Mouse (Mus musculus) lung, postnatal 14 days (tissue): Measurements from ENCODE around the gene Cables2.

Experiments used
- DNase-seq: peaks from one replicate; pipeline ENCODE4 v3.0.0; 2021

The Cables2 gene

DNA sequence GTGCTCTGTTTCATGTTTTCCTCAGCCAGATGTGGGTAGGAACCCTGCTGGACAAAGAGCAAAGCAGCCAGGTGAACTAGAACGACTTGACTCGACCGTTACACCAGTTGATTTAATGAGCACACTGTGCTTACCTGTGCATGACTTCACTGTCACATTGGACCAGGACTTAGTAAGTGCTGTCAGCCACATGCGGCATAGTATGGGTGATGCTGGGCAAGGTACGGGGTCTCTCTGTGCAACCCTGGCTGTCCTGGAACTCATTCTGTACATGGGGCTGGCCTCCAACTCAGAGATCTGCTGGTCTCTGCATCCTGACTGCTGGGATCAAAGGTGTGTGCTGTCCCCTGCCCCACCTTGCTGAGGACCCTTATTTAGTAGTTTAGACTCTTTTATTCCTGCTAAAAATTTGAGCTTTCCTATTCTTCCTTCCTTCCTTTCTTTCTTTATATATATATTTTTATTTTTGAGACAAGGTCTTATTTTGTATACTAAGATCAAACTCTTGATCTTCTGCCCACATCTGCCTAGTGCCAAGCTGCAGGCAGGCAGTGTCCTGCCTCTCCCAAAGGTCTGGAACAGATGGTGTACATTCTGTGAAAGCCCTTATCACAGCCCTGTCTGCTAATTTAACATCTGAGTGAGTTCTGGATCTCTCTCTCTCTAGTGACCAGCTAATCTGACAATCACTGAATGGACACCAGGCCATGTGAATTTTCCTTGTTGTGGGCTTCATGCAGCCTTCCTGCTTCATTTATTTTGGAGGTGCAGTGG is 18.7 kb downstream of the Cables2 start:
- DNase-seq = no peak

DNA sequence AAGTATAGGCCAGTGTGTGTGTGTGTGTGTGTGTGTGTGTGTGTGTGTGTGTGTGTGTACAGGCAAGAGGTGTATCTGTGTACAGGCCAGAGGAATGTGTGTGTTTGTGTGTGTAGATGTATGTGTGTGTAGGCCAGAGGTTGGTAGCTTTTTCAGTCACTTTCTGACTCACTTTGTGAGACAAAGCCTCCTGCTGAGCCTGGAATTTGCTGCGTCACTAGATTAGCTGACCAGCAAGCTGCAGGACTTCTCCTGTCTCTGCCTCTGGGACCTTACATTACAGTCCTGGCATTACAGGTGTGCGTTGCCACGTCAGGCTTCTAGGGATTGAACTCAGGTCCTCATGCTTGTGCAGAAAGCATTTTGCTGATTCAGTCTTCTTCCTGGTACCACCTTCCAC is 21.5 kb downstream of the Cables2 start:
- no peak for DNase-seq

DNA sequence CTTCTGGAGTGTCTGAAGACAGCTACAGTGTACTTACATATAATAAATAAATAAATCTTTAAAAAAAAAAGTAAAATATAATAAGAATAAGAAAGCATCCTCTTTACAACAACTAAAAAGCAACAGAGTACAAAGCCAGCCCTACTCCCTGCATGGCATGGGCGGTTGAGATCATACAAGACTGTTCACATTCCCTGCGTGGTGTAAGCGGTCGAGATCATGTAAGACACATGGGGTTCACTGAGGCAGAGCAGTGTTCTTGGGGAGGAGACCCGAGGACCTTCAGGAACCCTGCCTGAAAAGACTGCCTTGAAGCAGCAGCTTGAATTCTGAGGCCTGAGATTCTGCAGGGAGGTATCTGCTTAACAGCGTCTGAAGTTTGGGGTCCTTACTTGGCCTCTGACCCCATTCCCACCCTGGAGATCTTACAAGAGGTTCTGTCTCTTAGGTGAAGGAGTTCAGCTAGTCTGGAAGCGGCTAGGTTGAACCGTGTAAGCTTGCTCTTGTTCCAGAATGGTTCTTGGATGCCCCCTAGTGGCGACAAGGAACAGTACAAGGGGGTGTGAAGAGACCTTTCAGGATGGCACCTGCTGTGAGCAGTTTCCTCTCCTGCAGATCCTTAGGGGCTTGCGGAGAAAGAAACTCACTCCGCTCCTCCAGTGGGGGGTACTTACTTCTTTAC is 22.2 kb downstream of the Cables2 start:
- peak; percentile 86 for DNase-seq

DNA sequence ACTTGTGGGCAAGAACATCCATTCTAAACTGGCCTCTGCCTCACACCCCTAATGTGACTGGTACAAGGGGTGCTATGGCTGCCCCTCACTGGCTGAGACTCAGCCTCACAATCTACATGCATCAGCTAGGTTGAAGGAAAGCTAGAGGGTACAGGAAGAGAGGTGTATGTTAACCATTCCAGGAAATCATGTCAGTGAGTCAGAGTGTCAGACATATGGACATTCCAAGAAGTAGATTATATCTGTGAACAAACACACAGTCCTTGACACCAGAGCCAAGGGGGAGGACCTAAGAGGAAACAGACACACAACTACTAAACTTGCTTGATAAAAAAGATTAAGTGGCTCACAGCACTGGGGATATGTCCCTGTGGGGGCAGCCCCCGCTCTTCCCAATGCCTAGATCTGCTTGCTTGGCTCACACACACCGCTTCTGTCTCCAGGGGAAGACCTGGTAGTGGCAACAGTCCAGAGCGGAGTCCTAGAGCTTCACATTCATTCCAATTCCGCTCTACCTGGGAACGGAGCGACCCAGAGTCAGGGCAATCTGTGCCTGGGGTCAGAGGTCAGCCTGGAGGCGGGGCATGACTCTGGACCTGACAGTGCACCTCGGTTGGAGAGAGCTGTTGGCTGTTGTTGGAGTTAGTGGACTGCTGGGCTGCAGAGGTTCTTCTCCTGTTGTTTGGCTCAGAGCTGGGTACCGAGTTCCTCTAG is 24.2 kb downstream of the Cables2 start:
- no peak for DNase-seq

DNA sequence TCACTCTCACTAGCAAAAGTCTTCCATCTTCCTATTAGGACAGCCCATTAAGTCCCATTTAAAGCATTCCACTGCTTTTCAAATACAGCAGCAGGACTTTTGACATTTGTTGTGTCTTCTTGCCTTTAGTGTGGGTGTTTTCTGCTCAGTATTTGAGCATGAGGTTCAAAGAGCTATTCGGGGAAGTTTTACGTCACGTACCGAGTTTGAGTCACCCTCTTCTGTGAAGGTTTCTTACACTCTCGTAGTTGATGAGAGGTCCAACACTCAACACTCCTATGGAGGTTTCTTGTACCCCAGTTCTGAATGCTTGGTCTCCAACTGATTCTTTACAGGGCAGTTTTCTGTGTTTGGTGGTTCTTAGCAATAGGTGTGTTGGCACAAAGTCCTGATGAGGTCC is 25.4 kb downstream of the Cables2 start:
- DNase-seq = no peak

DNA sequence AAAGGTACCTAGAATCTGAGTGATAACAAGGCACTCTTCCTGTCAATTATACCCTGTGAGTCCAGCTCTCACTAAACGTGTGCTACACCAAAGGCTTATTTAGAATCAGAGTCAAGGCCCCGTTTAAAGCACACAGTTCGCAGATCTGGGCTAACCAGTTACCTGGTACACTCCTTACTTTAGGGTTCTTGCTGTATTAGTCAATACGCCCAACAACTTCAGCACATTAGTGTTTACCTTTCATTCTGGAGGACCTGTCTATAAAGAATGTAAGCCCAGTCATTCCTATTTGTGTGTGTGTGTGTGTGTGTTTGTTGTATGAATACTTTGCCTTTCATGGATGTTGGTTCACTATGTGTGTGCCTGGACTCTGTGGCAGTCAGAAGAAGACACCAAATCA is 30.2 kb downstream of the Cables2 start:
- DNase-seq = no peak

DNA sequence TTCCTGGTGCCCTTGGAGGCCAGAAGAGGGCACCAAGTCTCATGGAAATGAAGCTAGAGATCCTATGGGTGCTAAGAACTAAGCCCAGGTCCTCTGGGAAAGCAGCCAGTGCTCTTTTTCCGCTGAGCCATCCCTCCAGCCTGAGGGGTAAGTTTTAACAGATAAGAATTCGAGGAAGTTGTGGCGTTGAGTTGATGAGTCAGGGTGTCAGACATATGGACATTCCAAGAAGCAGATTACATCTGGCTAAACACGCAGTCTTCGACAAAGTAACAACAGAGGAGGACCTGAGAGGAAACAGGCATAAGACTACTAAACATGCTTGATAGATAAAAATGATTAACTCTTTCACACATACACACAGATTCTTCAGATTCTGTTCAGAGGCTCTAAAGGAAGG is 34.7 kb downstream of the Cables2 start:
- no peak for DNase-seq

DNA sequence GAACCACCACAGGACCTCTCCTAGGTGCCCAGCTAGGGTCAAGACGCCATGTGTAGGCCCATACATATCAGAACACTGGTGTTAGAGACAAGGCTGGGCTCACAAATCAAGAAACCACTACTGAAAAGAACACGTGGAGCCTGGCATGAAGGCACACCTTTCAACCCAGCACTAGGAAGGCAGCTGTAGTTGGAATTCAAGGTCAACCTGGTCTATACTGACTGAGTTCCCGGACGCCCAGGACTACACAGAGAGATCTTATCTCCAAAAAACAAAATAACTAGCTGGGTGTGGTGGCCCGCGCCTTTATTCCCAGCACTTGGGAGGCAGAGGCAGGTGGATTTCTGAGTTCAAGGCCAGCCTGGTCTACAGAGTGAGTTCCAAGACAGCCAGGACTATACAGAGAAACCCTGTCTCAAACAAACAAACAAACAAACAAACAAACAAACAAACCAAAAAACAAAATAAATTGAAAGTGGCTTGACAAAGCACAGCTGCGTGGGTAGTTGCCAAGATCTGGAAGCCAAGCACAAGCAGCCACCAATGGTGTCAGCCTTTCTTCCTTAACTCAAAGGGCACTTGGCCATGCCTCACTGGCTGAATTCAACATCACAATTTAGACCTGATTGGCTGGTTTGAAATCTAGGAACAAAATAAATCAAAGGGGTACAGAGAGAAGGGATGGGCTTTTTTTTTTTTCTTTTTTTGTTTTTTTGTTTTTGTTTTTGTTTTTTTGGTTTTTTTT is 35.5 kb downstream of the Cables2 start:
- no peak for DNase-seq

DNA sequence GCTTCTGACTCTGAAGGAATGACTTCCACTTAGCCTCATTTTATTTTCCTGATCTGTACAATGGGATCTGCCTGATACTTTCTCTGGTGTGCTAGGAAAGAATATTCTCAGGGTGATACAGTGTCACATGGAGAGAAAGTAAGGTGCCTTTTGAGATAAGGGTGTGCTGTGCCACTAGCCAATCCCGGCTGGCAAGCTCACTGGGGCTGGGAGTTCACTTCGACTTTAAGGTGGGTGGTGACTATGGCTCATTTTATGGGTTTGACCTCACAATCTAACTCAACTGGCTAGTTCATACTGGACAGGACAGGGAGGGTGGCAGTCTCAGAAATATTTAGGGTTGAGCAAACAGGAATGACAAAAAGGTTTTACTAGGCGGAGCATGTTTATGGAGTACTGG is 36.4 kb downstream of the Cables2 start:
- no peak for DNase-seq

DNA sequence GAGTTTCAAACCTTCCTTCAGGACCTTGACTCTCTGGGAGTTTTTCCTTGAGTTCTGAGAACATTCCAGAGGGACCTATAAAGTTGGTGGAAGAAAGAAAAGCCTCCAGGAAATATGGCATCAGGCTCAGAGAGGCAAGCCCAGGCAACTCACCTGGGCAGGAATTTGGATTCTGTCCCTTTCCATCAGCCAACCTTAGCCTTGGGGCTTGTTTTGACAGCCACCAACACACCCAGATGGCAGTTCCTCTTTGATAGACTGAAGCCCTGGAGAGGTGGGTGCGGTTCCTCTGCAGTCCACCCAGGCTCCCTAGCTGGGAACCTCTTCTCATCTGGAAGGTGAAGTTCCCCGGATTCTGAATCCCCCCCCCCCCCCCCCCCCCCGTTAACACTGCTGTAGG is 36.8 kb downstream of the Cables2 start:
- DNase-seq = no peak

DNA sequence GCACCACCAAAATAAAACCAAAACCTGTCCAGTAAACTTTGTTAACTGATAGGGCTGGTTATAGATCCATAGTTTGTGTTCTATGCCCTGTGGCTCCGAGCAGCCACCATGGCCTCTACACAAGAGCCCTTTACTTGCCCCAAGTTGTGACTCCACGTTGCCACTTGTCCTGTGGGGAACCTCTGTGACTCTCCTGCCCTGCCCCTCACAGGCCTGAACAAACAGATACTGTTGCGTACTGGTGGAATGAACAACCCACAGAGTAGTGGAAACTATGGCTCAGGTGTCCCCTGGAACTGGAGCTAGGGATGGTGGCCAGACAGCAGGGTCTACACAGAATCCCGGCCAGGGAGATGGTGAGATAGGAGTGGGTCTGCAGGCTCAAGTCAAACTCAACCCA is 37.5 kb downstream of the Cables2 start:
- DNase-seq = no peak

DNA sequence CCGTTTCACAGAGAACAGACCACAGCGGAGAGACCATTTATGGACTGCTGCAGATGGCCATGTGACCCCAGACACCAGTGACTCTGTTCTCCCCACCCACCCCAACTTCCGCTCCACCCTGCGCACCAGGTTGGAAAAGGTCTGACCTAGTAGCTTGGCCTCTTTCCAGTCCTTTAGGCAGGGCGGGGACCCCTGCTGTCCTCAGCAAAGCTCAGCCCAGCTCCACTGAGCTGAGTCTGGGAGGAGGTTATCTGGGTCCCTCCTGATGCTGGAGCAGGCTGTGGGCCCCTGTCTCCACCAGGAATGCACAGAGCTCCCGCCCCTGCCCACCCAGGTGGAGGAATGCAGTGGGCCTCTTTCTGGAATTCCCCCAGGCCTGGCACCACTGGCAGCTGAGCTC is 38.3 kb downstream of the Cables2 start:
- DNase-seq = no peak

DNA sequence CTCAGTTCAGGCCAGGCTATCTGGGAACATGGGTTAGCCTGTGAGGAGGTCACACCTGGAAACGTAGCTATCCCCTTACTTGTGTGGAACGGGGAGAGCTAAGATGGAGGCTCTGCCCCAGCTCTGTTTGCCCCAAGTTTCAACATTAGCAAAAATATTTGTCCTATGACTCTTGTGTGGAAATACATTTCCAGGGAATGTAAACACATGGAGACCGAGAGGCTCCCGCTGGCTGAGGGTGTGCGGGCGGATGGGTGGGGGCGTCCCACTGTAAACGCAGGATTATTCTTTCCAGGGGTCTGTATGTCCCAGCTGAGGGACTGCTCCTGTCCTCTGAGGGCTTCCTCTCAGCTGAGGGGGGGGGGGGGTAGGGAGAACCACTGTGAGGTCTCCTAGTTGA is 38.9 kb downstream of the Cables2 start:
- DNase-seq = no peak

DNA sequence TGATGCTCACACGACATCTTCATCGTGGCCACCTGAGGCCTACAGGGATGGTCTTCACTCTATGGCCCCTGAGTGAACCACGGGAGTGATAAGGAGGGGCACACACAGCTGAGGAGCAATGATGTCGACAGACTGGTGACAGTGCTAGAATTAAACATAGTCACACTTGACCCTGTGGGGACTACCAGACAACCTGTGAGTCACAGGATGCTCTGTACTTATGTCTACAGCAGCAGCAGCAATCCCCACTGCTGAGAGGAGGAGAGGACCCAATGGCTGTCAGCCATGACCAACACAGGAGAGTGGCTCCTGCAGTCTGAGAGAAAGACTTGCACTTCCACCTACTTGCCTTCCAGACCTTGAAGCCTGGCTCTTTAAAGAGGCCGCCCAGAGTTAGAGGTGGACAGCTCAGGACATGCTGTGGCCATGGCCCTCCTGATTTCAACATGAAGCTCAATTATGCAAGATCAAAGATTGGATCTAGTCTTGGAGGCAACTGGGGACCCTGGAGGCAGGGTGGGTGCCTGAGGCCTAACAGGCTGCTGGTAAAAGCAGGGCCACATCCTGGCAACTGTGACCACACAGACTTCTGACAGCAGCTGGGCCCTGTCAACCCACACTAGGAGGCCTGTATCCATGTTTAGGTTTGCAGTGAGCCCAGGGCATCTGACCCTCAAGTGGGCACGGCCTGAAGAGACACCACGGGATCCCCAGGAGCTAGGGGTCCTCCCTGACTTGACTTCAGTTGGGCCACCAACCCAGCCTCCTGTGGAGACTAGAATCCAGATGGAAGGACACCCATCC is 40.0 kb downstream of the Cables2 start:
- no peak for DNase-seq

DNA sequence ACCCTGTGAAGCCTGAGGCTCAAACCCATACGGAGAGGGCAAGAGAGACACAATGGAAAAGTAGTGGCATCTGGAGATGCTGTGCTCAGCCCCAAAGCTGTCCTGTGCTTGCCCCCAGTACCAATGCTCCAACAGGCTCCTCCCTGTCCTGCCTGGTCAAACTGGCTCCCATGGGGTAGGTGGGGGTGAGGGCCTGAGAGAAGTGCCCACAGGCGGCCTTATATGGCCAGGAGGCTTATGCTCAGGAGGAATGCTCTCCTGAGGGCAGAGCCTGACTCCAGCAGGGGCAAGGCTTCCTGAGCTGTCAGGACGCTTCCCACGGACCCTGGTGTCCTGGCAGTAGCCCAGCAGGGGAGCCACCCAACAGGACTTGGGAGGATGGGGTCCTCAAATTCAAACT is 42.8 kb downstream of the Cables2 start:
- no peak for DNase-seq

DNA sequence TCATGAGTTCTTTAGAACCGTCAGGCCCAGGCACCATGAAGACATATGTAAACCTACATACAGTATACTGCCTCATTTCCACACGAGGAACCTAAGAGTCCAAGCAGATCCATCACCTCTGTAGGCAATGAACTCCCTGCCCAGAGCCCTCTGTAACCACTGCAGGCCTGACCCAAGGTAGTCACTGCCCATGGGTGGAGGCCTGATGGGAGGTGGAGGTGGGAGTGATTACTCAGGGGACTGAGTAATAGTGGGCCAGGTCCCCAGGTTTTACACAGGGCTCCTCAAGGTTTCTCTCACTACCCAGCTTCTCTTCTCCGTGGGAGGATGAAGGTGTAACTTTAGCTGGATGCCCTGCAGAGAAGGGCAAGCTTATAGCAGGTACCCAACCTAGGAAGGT is 44.2 kb downstream of the Cables2 start:
- no peak for DNase-seq

DNA sequence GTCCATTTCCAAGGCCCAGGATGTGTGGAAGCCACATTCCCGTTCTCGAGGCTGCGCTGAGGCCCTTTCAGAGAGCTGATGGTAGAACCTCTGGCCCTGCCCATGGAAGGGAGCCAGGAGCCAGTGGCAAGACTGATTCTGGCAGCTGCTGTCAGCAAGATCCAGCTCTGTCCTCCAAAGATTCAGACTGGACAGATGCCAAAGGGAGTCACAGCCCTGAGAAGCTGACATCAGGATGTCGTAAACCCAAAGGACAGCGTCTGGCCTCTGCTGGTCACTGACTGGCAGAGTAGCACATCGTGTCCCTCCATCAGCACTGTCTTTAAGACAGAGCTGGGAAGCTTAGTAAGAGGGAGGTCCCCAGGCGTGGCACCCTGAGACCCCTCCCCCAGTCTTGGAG is 44.7 kb downstream of the Cables2 start:
- DNase-seq = peak; percentile 71

DNA sequence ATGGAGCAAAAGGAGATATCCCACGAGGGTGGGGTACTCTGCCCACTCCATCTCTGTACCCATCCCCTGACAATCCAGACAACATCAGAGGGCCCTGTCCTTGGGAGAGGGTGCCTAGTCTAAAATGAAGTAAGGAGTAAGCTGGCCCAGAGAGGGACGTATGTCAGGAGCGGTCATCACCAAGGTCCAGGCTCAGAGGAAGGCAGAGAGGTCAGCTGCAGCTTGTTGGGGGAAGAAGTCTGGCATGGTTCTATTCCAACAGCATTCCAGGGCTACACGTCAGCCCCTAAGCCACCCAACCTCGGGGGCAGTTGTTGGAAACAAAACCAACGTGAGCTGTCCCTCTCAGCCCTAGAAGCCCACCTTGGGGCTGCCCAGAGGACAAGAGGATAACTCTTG is 45.2 kb downstream of the Cables2 start:
- DNase-seq = no peak

DNA sequence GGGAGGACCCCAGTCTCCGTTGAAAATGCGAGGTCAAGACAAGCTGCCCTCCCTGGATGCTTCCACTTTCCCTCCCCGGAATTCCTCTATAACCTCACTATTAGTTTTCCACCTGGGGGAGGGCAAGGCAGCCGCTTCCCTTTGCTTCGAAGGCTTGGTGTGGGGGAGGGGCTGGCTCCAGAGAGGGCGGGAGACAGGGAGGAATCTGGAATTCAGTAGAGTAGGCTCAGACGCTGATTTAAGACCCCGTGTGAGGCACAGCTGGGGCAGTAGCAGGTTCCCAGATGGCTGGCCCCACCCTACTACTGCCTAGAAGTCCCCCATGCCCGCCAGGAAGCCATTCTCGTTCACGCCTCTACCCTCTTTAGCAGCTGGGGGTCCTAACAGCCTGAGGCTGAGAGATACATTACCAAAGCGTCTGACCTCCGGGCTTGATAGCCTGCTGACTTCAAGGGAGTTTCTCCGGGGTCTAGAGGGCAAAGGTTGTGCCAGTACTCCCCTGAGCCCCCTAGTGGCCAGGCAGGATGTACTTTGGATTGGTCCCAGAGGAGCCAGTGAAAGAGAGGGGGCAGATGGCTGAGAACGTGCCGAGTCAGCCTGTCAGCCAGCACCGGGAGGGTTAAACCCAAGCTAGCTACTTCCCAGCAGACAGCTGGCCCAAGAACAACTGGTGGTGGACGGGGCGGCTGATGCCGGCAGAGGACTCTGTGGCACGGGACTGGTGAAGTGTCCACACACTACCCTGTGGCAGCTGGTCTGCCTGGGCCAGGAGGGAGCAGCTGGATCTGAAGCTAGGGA is 45.8 kb downstream of the Cables2 start:
- DNase-seq = peak; percentile 73

DNA sequence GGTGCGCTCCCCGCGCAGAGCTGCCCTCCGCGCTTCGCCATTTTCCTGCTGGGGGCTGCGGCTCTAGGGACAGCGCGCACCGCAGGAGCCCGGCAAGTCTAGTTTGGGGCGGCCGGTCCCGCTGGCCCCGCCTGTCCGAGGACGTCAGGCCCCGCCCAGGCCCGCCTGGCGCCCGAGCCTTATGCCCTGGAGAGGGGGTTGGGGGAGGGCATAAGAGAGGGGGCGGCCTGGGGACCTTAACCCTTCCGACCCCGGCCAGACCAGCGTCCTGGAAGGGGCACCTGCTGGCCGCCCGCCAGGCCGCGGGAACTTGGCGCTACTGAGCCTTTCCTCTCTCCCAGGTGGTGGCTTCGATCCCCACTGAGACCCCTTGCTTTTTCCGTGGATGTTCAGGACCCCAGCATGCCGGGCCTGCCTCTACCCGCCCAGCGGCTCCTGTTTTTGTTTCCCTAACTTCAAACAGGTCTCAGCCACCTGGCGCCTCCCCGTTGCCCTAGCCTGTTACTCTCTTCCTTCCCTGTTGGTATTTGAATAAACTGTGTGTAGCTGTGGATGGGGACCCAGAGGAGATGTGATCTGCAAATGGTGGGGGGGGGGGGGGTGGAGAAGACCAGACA is 47.4 kb downstream of the Cables2 start, which contains the start of gene Lama5:
Gene Lama5, minus strand, starts transcription at position 98 of the 617 bp plus-strand sequence.
- DNase-seq = peak; percentile 83
